ENCODE assay signal across 8 mouse cellular contexts in genomic region chr15:88662111-88662850, GRCm38 (mm10).
A peak's percentile ranks its signal among the peaks of the same experiment; 100 is the strongest.
DNase-seq lines count a peak whose midpoint lies in the region; ATAC-seq and TF ChIP-seq lines count a peak whose summit lies in the region.

No protein-coding gene starts in this region.

- H3K27me3 ChIP-seq in intestine, postnatal 0 days (replicated peaks; ENCODE audit: control insufficient read depth, insufficient read depth, low read length) = no peaks in the 10 kb centered on the region
- no peaks in the 10 kb centered on the region for H3K27me3 ChIP-seq in liver, embryonic 13.5 days
- no peaks in the 10 kb centered on the region for H3K27me3 ChIP-seq in neural tube, embryonic 14.5 days (ENCODE audit: control insufficient read depth, insufficient read depth, low read length)

- 8% methylated on average over 22 of the region's 22 CpGs for WGBS in intestine, postnatal 0 days
- WGBS in liver, embryonic 13.5 days (ENCODE audit: insufficient replicate concordance) = 9% methylated on average over 22 of the region's 22 CpGs
- 3% methylated on average over 22 of the region's 22 CpGs for WGBS in neural tube, embryonic 14.5 days

- H3K36me3 ChIP-seq in intestine, postnatal 0 days (ENCODE audit: control insufficient read depth, insufficient read depth) = no peaks in the 10 kb centered on the region
- no peaks in the 10 kb centered on the region for H3K36me3 ChIP-seq in liver, embryonic 13.5 days
- H3K36me3 ChIP-seq in neural tube, embryonic 14.5 days (ENCODE audit: control insufficient read depth, insufficient read depth, low read length) = no peaks in the 10 kb centered on the region

- intact Hi-C loops in gastrocnemius, postnatal 14 days (cut with DNase I; ENCODE audit: low total_unique reads) = no loop called here

- H3K27ac ChIP-seq in intestine, postnatal 0 days (ENCODE audit: low read depth, low read length) = no peak overlapping the region
- no peak overlapping the region for H3K27ac ChIP-seq in liver, embryonic 13.5 days
- H3K27ac ChIP-seq in neural tube, embryonic 14.5 days (ENCODE audit: low read depth, low read length) = no peak overlapping the region

- peak overlapping the region; percentile 38 for H3K4me2 ChIP-seq in intestine, postnatal 0 days (replicated peaks; ENCODE audit: low read depth)
- H3K4me2 ChIP-seq in liver, embryonic 13.5 days = 0 out of 2 replicates have a peak overlapping the region, but pooled peaks have one; percentile 10
- peak overlapping the region; percentile 24; the same call in 1 of the 2 replicates for H3K4me2 ChIP-seq in neural tube, embryonic 14.5 days (ENCODE audit: low read depth, low read length)

- TF ChIP-seq CTCF in intestine, postnatal 0 days (IDR thresholded peaks at IDR 0.05; ENCODE audit: low read depth) = peak; percentile 81

- H3K4me1 ChIP-seq in intestine, postnatal 0 days (replicated peaks; ENCODE audit: control insufficient read depth, insufficient read depth, low read length) = no peaks in the 10 kb centered on the region
- H3K4me1 ChIP-seq in liver, embryonic 13.5 days (replicated peaks) = peaks cover 2% of the 10 kb centered on the region; the same call in 1 of the 2 replicates
- H3K4me1 ChIP-seq in neural tube, embryonic 14.5 days (ENCODE audit: control insufficient read depth, insufficient read depth, low read length) = no peaks in the 10 kb centered on the region

- ATAC-seq in intestine, postnatal 0 days = no peak
- no peak for ATAC-seq in liver, embryonic 13.5 days (ENCODE audit: low read depth)
- ATAC-seq in neural tube, embryonic 14.5 days (ENCODE audit: low read depth) = no peak
- ATAC-seq in monocyte, adult 5-6 weeks (replicated peaks; ENCODE audit: insufficient number of reproducible peaks, low FRiP score, low TSS enrichment, poor library complexity, severe bottlenecking) = no peak

- no peaks in the 10 kb centered on the region for H3K9me3 ChIP-seq in intestine, postnatal 0 days (ENCODE audit: control insufficient read depth)
- H3K9me3 ChIP-seq in liver, embryonic 13.5 days (replicated peaks) = no peaks in the 10 kb centered on the region
- H3K9me3 ChIP-seq in neural tube, embryonic 14.5 days (ENCODE audit: control insufficient read depth, low read length) = no peaks in the 10 kb centered on the region

- no peak overlapping the region; the same call in 1 of the 2 replicates for H3K4me3 ChIP-seq in intestine, postnatal 0 days (ENCODE audit: low read depth, low read length)
- no peak overlapping the region for H3K4me3 ChIP-seq in liver, embryonic 13.5 days (replicated peaks)
- no peak overlapping the region for H3K4me3 ChIP-seq in neural tube, embryonic 14.5 days (ENCODE audit: low read depth, low read length)

- peak; percentile 18 to 39 for DNase-seq in urinary bladder, postnatal 36 days (ENCODE audit: low spot score in 2 of 2)
- no peak for DNase-seq in urinary bladder, adult 2 months (ENCODE audit: low spot score)
- DNase-seq in cerebellum, postnatal 25 days = peak; percentile 81 to 89
- peak; percentile 20 for DNase-seq in gastrocnemius, postnatal 14 days
- no peak for DNase-seq in liver, embryonic 13.5 days

- H3K9ac ChIP-seq in intestine, postnatal 0 days (ENCODE audit: low read depth, low read length) = no peak overlapping the region
- H3K9ac ChIP-seq in liver, embryonic 13.5 days = no peak overlapping the region
- H3K9ac ChIP-seq in neural tube, embryonic 14.5 days (replicated peaks; ENCODE audit: low read depth, low read length) = no peak overlapping the region

Comparison
In these comparisons a context has a peak if more than half of its experiments do, and no peak if none do; other contexts are left out.
1. DNase-seq: peak in urinary bladder, postnatal 36 days (2 of 2), cerebellum, postnatal 25 days (2 of 2) and gastrocnemius, postnatal 14 days (single experiment); none in urinary bladder, adult 2 months (single experiment) and liver, embryonic 13.5 days (single experiment).
2. Peak in every context shown above with its lines, with median percentiles within 50 percentile points of each other: H3K4me2 ChIP-seq.